20 mouse cellular contexts compared by ENCODE assay signal in genomic region chr11:63337503-63337902, GRCm38 (mm10).
A peak's percentile ranks its signal among the peaks of the same experiment; 100 is the strongest.
DNase-seq lines count a peak whose midpoint lies in the region; ATAC-seq lines count a peak whose summit lies in the region.
"Had no signal": no experiment of that assay in that cellular context is flagged by ENCODE, and none has a peak within 500 bp of the region (broad histone marks: within the 10 kb centered on the region; RNA-seq: fewer than 3 reads in every experiment).

No protein-coding gene starts in this region.

- no peaks in the 10 kb centered on the region for H3K27me3 ChIP-seq in lung, embryonic 15.5 days
- no peaks in the 10 kb centered on the region for H3K27me3 ChIP-seq in limb, embryonic 12.5 days
- H3K27me3 ChIP-seq: embryonic facial prominence, embryonic 15.5 days; forebrain, embryonic 15.5 days; heart, embryonic 12.5 days had no signal

- no peak overlapping the region for H3K9ac ChIP-seq in lung, embryonic 15.5 days
- no peak overlapping the region for H3K9ac ChIP-seq in limb, embryonic 12.5 days (replicated peaks)
- H3K9ac ChIP-seq: embryonic facial prominence, embryonic 15.5 days; forebrain, embryonic 15.5 days; heart, embryonic 12.5 days; hindbrain, embryonic 14.5 days had no signal

- no peak overlapping the region for H3K4me3 ChIP-seq in lung, embryonic 15.5 days
- no peak overlapping the region for H3K4me3 ChIP-seq in limb, embryonic 12.5 days (replicated peaks)
- H3K4me3 ChIP-seq: embryonic facial prominence, embryonic 15.5 days; forebrain, embryonic 15.5 days; heart, adult 2 months; heart, embryonic 12.5 days; hindbrain, embryonic 10.5 days had no signal

- 37% methylated on average over 9 of the region's 9 CpGs for whole genome bisulfite sequencing in lung, embryonic 15.5 days
- 32% methylated on average over 9 of the region's 9 CpGs for WGBS in limb, embryonic 12.5 days

- H3K36me3 ChIP-seq in lung, embryonic 15.5 days = no peaks in the 10 kb centered on the region
- H3K36me3 ChIP-seq in limb, embryonic 12.5 days = no peaks in the 10 kb centered on the region
- H3K36me3 ChIP-seq: embryonic facial prominence, embryonic 15.5 days; forebrain, embryonic 15.5 days; G1E; heart, embryonic 12.5 days; hindbrain, embryonic 10.5 days had no signal

- 0 out of 2 replicates have a peak overlapping the region, but pooled peaks have one; percentile 15 for H3K27ac ChIP-seq in lung, embryonic 15.5 days
- peak overlapping the region; percentile 42 for H3K27ac ChIP-seq in limb, embryonic 12.5 days
- H3K27ac ChIP-seq: embryonic facial prominence, embryonic 15.5 days; forebrain, embryonic 15.5 days; heart, adult 2 months; hindbrain, embryonic 10.5 days; hindbrain, embryonic 14.5 days had no signal

- DNase-seq in embryo, embryonic 11 days = peak; percentile 8
- no peak for DNase-seq in embryo, embryonic 10.5 days (ENCODE audit: low spot score)
- DNase-seq in lung, postnatal 36 days = no peak
- DNase-seq in adrenal gland, postnatal 10 days = no peak
- no peak for DNase-seq in layer of hippocampus, adult 9-11 months
- DNase-seq: adrenal gland, postnatal 14 days; B cell, adult 2 months; cerebellum, adult 11-12 months; cerebellum, adult 9-11 months; gastrocnemius, postnatal 10 days; heart, adult 2 months had no signal

- ATAC-seq in lung, embryonic 15.5 days (ENCODE audit: borderline replicate concordance, extremely low read depth, low FRiP score, low TSS enrichment) = no peak
- no peak; the same call in 1 of the 2 replicates for ATAC-seq in limb, embryonic 12.5 days (ENCODE audit: insufficient number of reproducible peaks, insufficient read depth, low FRiP score, low TSS enrichment, low read depth)
- ATAC-seq: CD4-positive, CD25-positive, alpha-beta regulatory T cell, adult 4 months; forebrain, embryonic 15.5 days had no signal

- H3K9me3 ChIP-seq in lung, embryonic 15.5 days = no peaks in the 10 kb centered on the region
- 0 out of 2 replicates have a peak, but pooled peaks cover 5% of the 10 kb centered on the region for H3K9me3 ChIP-seq in limb, embryonic 12.5 days
- H3K9me3 ChIP-seq: embryonic facial prominence, embryonic 15.5 days; forebrain, embryonic 15.5 days; heart, embryonic 12.5 days had no signal

- no peak overlapping the region for H3K4me2 ChIP-seq in lung, embryonic 15.5 days
- H3K4me2 ChIP-seq in limb, embryonic 12.5 days = no peak overlapping the region
- H3K4me2 ChIP-seq: embryonic facial prominence, embryonic 15.5 days; forebrain, embryonic 15.5 days; heart, embryonic 12.5 days; hindbrain, embryonic 14.5 days had no signal

- no peaks in the 10 kb centered on the region for H3K4me1 ChIP-seq in lung, embryonic 15.5 days
- peaks cover 21% of the 10 kb centered on the region for H3K4me1 ChIP-seq in limb, embryonic 12.5 days (replicated peaks)
- H3K4me1 ChIP-seq: embryonic facial prominence, embryonic 15.5 days; forebrain, embryonic 15.5 days; heart, embryonic 12.5 days; hindbrain, embryonic 10.5 days had no signal
